Mouse (Mus musculus) small intestine, adult 2 months (tissue): ENCODE results near the gene Man1c1. TPM values are rescaled to one million over a fixed set of nuclear protein-coding genes. Genes with fewer than 3 reads are reported as not detected.
A peak's percentile ranks its signal among the peaks of the same experiment; 100 is the strongest.

ENCODE experiments used
- H3K27ac ChIP-seq: fragments of 200-500 bp; 2 replicates; pipeline ENCODE4 v1.5.1; 2012; ENCODE audit warnings: low read depth, low read length, control low read depth, inconsistent platforms; ENCODE audit not compliant: insufficient read depth
- H3K27me3 ChIP-seq: fragments of 200-500 bp; 2 replicates; pipeline ENCODE4 v1.6.1; 2012; ENCODE audit warnings: mild to moderate bottlenecking, moderate library complexity, low read length, inconsistent platforms; ENCODE audit not compliant: control insufficient read depth, insufficient read depth
- H3K36me3 ChIP-seq: fragments of 200-500 bp; 2 replicates; pipeline ENCODE4 v1.6.1; 2012; ENCODE audit warnings: mild to moderate bottlenecking, low read length, control low read depth, inconsistent platforms; ENCODE audit not compliant: control insufficient read depth, insufficient read depth
- H3K4me1 ChIP-seq: fragments of 200-500 bp; 2 replicates; pipeline ENCODE4 v1.6.1; 2012; ENCODE audit warnings: low read length, inconsistent platforms, mixed read lengths; ENCODE audit not compliant: control insufficient read depth, insufficient read depth, insufficient read length
- H3K4me3 ChIP-seq: fragments of 200-500 bp; 2 replicates; pipeline ENCODE4 v1.5.1; 2012; ENCODE audit warnings: low read depth, mild to moderate bottlenecking, control low read depth, inconsistent platforms, low read length, moderate library complexity
- CTCF ChIP-seq: fragments of 200-500 bp; IDR thresholded peaks from 2 replicates; pipeline ENCODE4 v1.5.1; 2012; ENCODE audit warnings: low read depth, mild to moderate bottlenecking, control low read depth, inconsistent platforms, low read length, moderate library complexity, mixed read lengths; ENCODE audit not compliant: insufficient replicate concordance, insufficient read length; ENCODE audit errors: extremely low read depth
- POLR2A ChIP-seq: fragments of 200-500 bp; IDR thresholded peaks from 2 replicates; pipeline ENCODE4 v1.6.1; 2012; ENCODE audit warnings: low read depth, mild to moderate bottlenecking, control low read depth, inconsistent platforms, low read length, moderate library complexity
- WGBS: fragments of 180-500 bp; shearing (Covaris S2); methylation state at CpG from one replicate; pipeline ENCODE4 v1.1.7; 2018; 5-methylcytosine and 5-hydroxymethylcytosine counted together
- polyA plus RNA-seq: library from polyadenylated mRNA; depleted of rRNA; stranded (reverse); fragments of >200 nt; gene quantifications from 2 replicates; pipeline ENCODE4 v1.2.3, GENCODE M21; 2012; rRNA removed

The Man1c1 gene
- polyA plus RNA-seq: 2.8 and 3.7 TPM in 2 replicates

DNA sequence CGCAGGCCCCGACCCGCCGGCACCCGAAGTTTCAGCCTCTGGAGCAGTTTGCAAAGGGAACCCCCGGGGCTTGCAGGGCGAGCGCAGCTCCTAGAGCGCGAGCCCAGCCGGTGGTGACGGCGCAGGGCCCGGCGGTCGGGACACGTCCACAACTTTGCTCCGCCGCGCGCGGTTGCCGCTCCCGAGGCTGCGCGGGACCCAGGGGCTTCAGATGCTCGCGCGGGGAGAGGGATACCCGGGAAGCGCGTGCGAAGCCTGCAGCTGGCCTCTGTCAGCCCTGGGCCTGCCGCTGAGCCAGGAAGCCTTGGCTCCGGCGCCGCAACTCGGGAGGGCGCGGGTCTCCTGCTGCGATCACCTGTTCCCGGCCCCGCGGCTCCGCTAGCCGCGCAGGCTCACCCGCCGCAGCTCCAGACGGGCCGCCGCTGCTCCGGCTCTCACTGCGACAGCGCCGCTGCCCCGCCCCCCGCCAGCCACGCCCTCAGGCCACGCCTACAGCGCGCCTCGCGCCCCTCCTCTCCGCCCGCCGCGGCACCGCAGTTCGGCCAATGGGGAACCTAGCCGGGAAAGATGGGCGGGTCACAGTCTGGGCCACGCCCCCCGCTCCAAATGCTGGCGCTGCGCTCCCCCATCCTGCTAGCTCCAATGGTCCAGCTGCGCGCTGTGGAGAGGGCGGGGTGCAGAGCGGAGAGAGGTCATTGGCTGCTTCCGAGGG is at the start of gene Man1c1:
Man1c1 (minus strand) TSS at position 456 of the 712 bp plus-strand sequence.
- Histone ChIP-seq H3K4me1 (peaks cover 15% of the 10 kb centered on the region), H3K4me3 (peak within 1 kb of the TSS; percentile 74), H3K27me3 (peaks cover 32% of the 10 kb centered on the region), H3K36me3 (no peaks in the 10 kb centered on the region), H3K27ac (no peak within 1 kb of the TSS)
- TF ChIP-seq POLR2A (0 out of 2 replicates have a peak, but pooled peaks have one; percentile 9), CTCF (no peak)
- WGBS: 1% methylated on average over 76 of the region's 81 CpGs

DNA sequence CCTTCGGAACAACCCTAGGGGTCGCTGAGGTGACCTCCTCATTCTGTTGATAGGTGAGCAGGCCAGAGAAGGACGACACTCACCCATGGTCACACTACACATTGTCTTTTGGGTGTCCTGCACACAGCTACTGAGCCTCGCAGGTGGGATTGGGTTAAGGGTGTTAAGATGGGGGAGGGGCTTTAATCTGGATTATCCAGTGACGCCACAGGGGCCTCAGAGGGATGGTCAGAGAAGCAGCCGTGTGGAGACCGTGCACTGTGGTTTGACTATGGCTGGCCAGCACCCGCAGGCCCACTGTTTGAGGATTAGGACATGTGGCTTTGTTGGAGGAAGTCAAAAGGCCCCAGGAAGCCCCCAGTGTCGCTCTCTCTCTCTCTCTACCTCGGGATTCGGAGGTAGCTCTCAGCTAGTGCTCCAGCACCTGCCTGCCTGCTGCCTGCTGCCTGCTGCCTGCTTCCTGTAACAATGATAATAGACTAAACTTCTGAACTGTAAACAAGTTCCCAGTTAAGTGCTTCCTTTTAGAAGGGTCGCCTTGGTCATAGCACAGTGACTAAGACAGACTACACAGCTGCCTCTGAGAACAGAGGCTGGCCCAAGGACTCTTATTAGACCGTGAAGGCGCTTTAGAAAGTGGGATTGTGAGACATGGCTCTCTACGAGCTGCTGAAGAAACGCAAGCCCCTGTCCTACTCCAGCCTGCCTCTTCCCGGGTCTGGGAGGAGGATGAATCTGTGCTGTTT is 49.6 kb upstream of the Man1c1 start:
- Histone ChIP-seq H3K4me3 (no peak overlapping the region), H3K27ac (peak overlapping the region; percentile 72), H3K27me3 (no peaks in the 10 kb centered on the region), H3K4me1 (peaks cover 33% of the 10 kb centered on the region), H3K36me3 (0 out of 2 replicates have a peak, but pooled peaks cover 3% of the 10 kb centered on the region)
- WGBS: 65% methylated on average over 17 of the region's 17 CpGs
- no peak for TF ChIP-seq POLR2A

DNA sequence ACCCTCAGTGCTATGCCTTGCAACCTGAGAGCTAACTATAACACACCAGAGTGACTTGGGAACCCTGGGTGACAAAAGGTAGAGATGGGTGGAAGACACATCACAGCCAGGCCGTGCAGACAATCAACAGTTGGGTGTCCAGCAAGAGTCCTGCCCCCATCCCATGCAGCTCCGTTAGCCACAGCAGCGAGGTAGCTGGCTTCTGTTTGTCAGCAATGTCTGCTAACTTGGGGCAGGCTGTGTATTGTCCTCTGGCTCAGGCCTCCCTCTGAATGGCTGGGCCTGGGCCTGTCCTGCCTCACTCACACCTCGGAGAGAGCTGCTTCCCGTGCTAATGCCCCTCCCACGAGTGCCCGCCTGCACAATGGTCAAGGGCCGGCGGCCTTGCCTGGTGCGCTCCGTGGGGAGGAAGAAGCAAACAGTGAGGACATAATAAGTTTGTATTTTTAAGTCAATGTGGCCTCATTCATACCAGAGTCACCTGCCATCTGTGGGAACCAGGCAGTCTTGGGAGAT is 48.9 kb upstream of the Man1c1 start:
- TF ChIP-seq POLR2A: no peak
- TF ChIP-seq CTCF: no peak
- no peak overlapping the region for H3K4me3 ChIP-seq
- H3K36me3 ChIP-seq: peaks cover 5% of the 10 kb centered on the region
- H3K27me3 ChIP-seq: no peaks in the 10 kb centered on the region
- WGBS: 84% methylated on average over 11 of the region's 11 CpGs
- H3K27ac ChIP-seq: no peak overlapping the region
- peaks cover 29% of the 10 kb centered on the region for H3K4me1 ChIP-seq

DNA sequence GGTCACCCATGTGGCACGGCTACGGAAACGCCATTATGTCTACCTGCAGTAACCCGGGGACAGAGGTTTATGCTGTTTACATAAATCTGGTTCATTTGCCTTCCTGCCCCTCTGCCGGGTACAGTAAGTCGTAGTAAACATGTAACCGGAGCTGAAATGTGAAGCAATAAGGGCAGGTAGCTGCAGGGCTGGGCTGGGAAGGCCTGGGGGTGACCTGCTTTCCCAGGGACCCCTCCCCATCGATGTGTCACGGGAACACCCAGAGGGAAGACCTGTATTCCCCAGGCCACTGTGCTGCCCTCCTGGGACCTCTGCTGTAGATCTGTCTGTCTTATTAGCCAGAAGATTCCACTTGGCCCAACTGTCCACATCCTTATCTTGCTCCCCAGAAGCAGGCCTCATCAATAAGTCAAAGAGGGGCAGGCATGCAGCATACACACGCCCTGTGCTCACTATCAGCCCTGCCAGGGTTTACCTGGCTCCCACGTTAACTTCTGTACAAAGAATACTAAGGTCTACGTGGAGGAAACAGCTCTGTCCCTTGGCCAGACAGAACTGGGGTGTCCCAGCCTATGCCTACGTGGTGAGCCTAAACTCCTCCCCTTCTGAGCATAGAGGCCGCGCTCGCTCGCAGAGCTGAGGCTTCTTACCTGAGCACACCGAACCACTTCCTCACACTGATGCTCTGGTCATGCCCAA is 47.7 kb upstream of the Man1c1 start:
- WGBS: 77% methylated on average over 18 of the region's 18 CpGs
- Histone ChIP-seq H3K27ac (no peak overlapping the region), H3K27me3 (no peaks in the 10 kb centered on the region), H3K4me3 (no peak overlapping the region), H3K4me1 (peaks cover 27% of the 10 kb centered on the region), H3K36me3 (peaks cover 15% of the 10 kb centered on the region)
- no peak for TF ChIP-seq POLR2A

DNA sequence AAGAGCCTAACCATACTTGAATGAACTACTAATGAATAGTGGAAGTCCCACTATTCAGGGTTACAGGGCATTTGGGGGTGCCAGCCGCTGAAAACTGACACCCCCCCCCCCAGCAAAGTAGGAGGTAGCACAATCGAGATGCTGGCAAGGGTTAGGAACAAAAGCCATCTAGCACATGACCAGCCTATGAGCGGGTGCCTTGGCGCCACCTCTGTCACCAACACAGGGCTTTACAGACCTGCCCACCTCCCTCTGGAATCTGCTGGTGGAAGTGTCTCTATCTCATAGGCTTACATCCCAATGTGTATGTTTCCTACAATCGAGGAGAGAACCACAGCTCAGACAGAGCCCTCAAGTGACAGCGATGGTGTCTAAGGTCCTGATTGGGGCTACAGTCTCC is 46.7 kb upstream of the Man1c1 start:
- Histone ChIP-seq H3K36me3 (peaks cover 20% of the 10 kb centered on the region), H3K4me3 (no peak overlapping the region), H3K4me1 (peaks cover 23% of the 10 kb centered on the region), H3K27me3 (no peaks in the 10 kb centered on the region), H3K27ac (no peak overlapping the region)
- no peak for TF ChIP-seq CTCF
- no peak for TF ChIP-seq POLR2A
- WGBS: 78% methylated on average over 6 of the region's 6 CpGs

DNA sequence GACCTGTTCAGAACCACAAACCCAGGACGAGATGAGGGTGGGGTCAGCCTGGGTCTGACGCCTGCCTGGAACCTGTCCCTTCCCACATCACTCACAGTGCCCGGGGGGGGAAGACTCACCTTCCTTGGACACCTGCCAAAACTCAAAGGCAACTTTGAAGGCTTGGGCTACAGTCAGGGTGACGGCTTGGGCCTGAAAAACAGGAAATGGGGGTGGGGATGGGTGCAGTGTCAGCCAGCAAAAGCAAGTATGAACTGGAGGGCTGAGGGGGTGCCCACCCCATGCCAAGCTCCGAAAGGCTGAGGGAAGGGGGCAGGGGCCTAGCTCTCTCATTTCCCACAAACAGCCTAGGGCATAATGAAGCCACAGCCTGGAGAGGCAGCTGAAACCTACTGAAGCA is 46.2 kb upstream of the Man1c1 start:
- 36% methylated on average over 5 of the region's 5 CpGs for WGBS
- no peak overlapping the region for H3K4me3 ChIP-seq
- H3K27ac ChIP-seq: no peak overlapping the region
- no peaks in the 10 kb centered on the region for H3K27me3 ChIP-seq
- peaks cover 23% of the 10 kb centered on the region for H3K4me1 ChIP-seq
- TF ChIP-seq CTCF (no peak), POLR2A (no peak)
- peaks cover 20% of the 10 kb centered on the region for H3K36me3 ChIP-seq
